Mouse (Mus musculus) heart, adult 18-20 months (tissue): ENCODE measurements around the gene Npy5r. TPM values are rescaled to one million over a fixed set of nuclear protein-coding genes. Genes with fewer than 3 reads are reported as not detected.

Experiments
- DNase-seq, 2 experiments: peaks; one replicate each; pipeline ENCODE4 v3.0.0; 2021 to 2022; ENCODE audit warnings: mixed read lengths in 1 of 2
- long read RNA-seq, 2 experiments: library from polyadenylated mRNA; stranded (forward); transcript quantifications; one replicate each; pipeline ENCODE4 v2.0.0; 2021
- total RNA-seq, 2 experiments: library from RNA; stranded (reverse); gene quantifications; 2 replicates each; pipeline ENCODE4 v1.2.3; 2021

The Npy5r gene
- total RNA-seq: not detected
- long read RNA-seq, experiment 1: 0 reads
- long read RNA-seq, experiment 2: 0 reads

DNA sequence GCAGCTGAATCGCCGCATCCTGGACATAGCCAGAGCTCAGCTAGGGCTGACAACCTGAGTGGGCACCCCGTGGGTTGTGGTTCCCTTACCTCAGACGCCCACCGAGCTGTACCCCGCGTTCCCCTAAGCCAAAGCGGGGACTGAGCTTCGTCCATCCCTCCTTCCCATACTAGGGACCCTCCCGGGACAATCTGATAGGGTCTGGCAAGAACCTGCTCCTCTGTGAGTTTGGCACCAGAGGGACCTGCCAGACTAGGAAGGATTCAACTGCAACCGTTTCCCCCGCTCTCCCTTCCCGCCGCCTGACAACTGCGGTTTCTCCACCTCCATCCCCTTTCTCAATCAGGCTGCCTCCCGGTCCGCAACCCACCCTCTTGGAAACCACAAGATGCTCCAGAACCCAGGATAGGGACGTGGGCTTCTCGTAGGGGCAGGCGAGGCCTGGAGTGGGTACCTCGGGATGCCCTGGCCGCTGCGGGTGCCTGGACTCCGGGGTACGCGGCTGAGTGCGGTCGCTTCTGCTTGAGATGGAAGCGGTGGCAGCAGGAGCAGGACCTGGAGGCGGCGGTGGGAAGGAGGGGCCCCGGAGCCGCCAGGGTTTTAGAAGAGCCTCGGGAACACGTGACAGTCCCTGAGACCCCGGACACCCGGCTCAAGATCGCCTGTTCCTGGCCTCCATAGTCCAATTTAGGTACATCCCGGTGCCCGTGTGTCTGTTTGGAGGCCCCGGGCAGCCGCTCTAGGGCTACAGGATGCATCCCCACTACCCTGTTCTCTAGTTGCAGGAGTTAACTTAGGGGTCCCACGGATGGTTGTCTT lies at the start of gene Npy5r:
Gene Npy5r, minus strand, starts transcription at position 618 of the 819 bp plus-strand sequence.
- DNase-seq: no peak

DNA sequence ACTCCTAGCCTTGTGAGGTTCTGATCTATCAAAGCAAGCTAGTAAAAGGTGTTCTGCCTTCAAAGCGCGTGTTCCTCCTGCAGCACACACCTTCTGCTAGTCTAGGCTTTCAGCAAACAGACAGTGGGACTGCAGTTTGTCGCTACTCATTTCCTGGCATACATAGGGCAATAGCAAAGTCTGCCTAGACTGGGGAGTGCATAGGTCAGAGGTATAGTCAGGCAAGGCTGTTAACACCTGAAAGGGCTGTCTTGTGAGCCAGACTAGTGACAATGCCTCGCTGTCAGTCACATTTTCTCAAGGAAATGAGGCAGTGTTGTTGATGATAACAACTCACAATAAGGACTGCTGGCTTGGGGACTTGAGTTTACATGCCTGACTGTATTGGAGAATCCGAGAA lies 44.0 kb upstream of the Npy5r start:
- no peak for DNase-seq

DNA sequence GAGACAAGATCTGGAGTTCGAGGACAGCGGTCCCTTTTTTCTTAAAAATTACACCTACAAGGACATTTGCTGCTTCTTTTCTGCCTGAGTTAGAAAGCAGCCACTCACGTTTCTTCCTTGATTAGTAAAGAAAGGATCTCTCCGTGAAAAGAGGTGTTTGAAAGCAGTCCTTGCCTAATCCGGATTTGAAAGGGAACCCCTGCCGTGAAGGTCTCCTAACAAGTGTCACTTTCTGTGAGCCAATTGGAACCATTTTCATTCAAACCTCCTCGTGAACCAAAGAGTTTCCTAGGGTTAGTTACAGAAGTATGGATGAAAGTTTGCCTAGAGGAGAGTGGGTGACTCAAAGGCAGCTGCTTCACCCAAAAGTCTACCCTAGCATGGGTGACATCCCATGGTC lies 41.5 kb upstream of the Npy5r start:
- no peak for DNase-seq

DNA sequence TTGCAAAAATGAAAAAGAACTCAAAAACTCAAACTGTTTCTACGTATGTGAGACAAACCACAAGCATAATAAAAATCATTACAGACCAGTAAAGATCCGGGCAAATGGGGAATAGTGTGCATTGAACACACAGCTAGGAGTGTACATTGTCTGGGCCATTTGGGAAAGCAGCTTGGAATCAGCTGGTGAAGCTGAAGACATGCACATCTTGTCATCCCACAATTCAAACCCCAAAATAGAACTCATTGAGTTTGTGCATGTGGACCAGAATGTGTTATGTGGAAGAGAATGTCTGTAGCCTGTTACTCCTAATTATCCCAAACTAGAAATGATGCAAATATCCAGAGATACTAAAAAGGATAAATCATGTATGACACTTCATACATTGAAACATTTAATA lies 34.9 kb upstream of the Npy5r start:
- DNase-seq: no peak

GRCm38 (mm10) chr8:66714324-66714975 lies 26.5 kb upstream of the Npy5r start:
- no peak for DNase-seq

DNA sequence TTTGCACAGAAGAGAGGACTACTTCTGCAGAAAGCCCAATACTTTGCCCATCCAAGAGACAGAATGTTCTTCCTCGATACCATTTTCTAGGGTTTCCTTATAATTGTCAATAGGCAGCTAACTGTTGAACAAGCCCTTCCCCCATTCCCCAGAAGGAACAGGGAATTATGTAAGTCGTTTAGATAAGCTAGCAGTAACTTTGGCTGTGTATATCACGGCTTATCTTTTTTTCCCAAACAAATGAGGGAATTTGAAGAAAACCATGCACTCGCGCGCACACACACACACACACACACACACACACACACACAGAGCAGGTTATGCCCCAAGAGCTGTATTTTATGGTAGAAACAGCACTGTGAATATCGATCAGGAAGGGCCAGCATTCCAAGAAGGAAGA lies 10.9 kb upstream of the Npy5r start:
- no peak for DNase-seq

DNA sequence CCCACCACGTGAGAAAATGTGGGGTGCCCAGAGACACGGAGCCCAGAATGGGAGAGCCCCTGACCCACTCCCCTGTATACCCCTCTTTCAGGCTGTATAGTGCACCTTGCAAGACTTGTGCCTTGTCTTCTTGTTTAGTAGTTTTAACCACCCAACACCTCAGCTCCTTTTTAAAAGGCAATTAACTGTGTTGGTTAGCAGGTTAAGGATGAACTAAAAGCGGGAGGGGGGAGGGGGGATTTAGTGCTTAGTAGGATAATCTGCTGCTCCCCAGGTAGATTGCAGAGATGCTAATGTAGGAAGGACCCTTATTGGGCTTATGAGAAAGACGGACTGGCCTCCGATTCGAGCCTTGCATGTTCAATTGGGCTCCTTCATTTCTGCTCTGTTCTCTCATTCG lies 10.1 kb upstream of the Npy5r start:
- DNase-seq: peak in 1 of 2 experiments; percentile 3

DNA sequence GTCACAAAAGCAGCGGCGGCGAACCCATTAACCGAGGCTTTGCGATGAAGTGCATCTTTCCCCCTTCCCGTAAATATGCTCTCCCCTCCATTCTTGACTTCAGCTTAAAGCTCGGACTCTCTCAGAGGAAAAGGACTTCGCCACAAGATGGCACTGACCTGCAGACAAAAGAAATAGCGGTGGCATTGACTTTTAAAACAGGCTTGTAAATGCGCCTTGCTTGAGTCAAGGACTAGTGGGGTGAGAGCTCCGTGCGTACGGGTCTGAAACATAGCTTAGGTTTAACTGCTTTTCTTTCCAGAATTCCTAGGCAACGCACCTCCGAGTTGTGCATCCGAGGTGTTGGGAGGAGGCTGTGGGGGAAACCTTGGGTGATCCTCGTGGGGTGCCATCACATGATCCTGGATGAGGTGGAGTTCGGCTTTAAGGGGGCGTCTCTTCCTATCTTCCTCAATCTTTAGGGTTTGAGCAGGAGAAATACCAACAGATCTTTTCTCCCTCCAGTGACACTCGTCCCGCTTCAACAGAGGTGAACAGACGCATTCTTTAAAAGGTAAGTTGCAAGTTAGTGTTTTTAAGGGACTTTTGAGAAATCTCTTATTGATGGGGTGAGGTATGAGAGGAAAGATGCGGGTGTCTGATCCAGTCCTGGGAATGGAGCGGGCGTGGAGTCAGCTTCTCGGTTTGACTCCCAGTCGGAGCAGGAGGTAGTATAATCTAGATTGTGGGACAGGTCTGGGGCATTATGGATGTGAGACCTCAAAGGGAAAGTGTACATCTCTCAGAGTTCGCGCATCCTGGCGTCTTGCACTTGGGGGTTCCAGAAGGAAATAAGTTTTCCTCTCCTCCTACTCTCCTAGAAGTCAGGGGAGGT lies 9.3 kb upstream of the Npy5r start, which contains the start of gene Npy1r:
Gene Npy1r, plus strand, starts transcription at position 223 of the 874 bp plus-strand sequence.
- peak; percentile 31 to 69 for DNase-seq

- no peak for DNase-seq
These were observed 2.5 kb upstream of the Npy5r start for GRCm38 (mm10) chr8:66690402-66690801.

DNA sequence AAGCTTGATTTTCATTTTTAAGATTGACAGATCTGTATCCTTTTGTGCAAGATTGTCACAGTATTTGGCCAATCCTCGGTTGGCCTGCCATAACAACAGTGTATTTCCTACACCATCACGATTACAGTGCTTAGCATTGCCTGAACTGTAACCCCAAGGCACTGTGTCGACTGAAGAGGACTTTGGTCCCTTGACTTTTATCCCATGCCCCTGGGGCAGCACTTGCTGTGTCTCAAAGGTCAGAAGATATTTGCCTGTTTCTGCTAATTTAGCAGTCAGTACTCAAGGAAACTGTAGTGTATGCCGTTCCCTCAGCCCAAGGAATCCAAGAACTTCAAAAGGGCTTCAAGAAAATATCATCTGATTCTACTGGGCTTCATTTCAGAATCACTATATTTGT lies 871 bp upstream of the Npy5r start:
- no peak for DNase-seq

DNA sequence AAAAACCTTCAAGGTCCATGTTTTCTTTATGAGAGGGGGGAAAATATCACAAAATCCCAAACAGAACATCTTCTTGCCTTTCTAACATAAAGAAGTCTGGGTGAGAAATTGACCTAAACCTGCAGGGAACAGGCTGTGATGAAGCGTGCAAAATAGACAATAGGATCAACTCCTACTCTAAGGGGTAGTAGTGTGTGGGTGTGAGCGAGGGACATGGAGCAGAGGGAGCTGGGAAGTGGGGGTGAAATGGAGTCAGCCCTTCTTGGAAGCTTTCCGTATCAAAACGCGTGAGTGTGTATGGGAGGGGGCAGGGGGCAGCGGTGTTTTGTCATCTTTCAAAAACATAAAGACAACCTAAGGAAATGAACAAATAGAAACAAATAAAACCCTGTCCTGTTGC lies 467 bp upstream of the Npy5r start:
- no peak for DNase-seq

GRCm38 (mm10) chr8:66681261-66681660 lies 6.7 kb downstream of the Npy5r start:
- DNase-seq: no peak

DNA sequence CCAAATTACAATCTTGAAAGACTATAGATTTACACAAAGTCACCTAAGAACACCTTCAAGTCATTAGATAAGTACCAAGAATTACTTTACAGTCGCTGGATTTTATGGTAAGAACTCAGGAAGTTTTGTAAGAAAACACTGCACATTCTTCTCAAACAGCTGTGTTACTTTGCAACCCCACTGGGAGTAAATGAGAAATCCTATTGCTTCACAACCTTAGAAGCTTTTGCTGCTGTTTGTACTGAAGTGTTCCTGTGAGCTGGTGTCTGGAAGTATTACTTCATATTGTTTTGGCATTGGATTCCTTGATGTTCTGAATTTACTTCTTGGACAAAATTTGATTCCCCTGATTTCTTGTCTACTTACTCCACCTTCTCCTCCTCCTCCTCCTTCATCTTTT lies 57.2 kb downstream of the Npy5r start:
- peak; percentile 6 to 31 for DNase-seq

Other genes with a start within 250 kb of the Npy5r start
- gene Tma16, start 201.6 kb downstream of the Npy5r start, total RNA-seq: 1 to 10 TPM; 3.8 to 4.0 TPM
- gene Tktl2, start 176.4 kb downstream of the Npy5r start, total RNA-seq: not detected
- 1 to 10 TPM; 2.1 to 2.7 TPM for gene Npy1r, start 9.1 kb upstream of the Npy5r start, total RNA-seq
- gene Naf1, start 172.1 kb upstream of the Npy5r start, total RNA-seq: 1 to 10 TPM; 5.0 to 6.3 TPM